Mouse (Mus musculus) bone marrow, adult 2 months (tissue): Measurements from ENCODE around the gene Caprin2.

Experiments
- CTCF ChIP-seq: fragments of 200-500 bp; IDR thresholded peaks from 2 replicates; pipeline ENCODE4 v1.5.1; 2011; ENCODE audit warnings: low read length, control low read depth; ENCODE audit not compliant: control insufficient read depth, insufficient read depth
- POLR2A ChIP-seq: fragments of 200-500 bp; IDR thresholded peaks from 2 replicates; pipeline ENCODE4 v1.6.1; 2011; ENCODE audit warnings: low read depth, mild to moderate bottlenecking, control low read depth, low read length, borderline replicate concordance; ENCODE audit not compliant: control insufficient read depth

- TF ChIP-seq CTCF (no peak), POLR2A (no peak)
These were observed 41.7 kb upstream of the Caprin2 start for GRCm38 (mm10) chr6:148937693-148938092.
